Mouse (Mus musculus): ENCODE measurements around the gene Zdhhc20. TPM values are rescaled to one million over a fixed set of nuclear protein-coding genes. Genes with fewer than 3 reads are reported as not detected.

Gene Zdhhc20
- total RNA-seq, 1 experiment, result 22.7 TPM

GRCm38 (mm10) chr14:57835157-57835556 lies 54.9 kb downstream of the Zdhhc20 start:
- Histone ChIP-seq H3K36me3 (ENCODE audit: control insufficient read depth, insufficient read depth, low read length, poor library complexity, severe bottlenecking) (peaks cover 10% of the 10 kb centered on the region), H3K27ac (ENCODE audit: insufficient read depth, low read depth, low read length, poor library complexity, severe bottlenecking) (no peak overlapping the region), H3K4me3 (ENCODE audit: insufficient read depth in 1 of 2, low read depth in 1 of 2, low read length in 2 of 2, poor library complexity in 1 of 2, severe bottlenecking in 1 of 2) (no peak overlapping the region), H3K4me1 (ENCODE audit: control insufficient read depth in 2 of 2, insufficient read depth in 2 of 2, low read length in 2 of 2, poor library complexity in 1 of 2) (no peaks in the 10 kb centered on the region), H3K9ac (ENCODE audit: insufficient read depth, low read depth, low read length, poor library complexity, severe bottlenecking) (no peak overlapping the region), H3K9me3 (ENCODE audit: control insufficient read depth, insufficient read depth, low read depth, low read length) (no peaks in the 10 kb centered on the region)
- TF ChIP-seq HCFC1 (IDR thresholded peaks at IDR 0.05; ENCODE audit: borderline replicate concordance, insufficient read depth, low read length) (no peak), ZC3H11A (IDR thresholded peaks at IDR 0.05; ENCODE audit: borderline replicate concordance, low read depth, low read length) (no peak), MAFK (IDR thresholded peaks at IDR 0.05; ENCODE audit: insufficient read depth, low read depth, low read length) (no peak), CHD2 (IDR thresholded peaks at IDR 0.05; ENCODE audit: low read depth, low read length) (no peak), ZNF384 (IDR thresholded peaks at IDR 0.05; ENCODE audit: low read depth, low read length) (no peak)
- DNase-seq (ENCODE audit: low read depth, low spot score), result no peak
- in situ Hi-C loops (cut with MboI; ENCODE audit: low sequenced_read_pairs in 2 of 2, unreplicated experiment in 2 of 2), result no loop called here

GRCm38 (mm10) chr14:57833526-57833925 lies 56.5 kb downstream of the Zdhhc20 start:
- no peak overlapping the region for H3K9ac ChIP-seq (ENCODE audit: insufficient read depth, low read depth, low read length, poor library complexity, severe bottlenecking)
- H3K9me3 ChIP-seq (ENCODE audit: control insufficient read depth, insufficient read depth, low read depth, low read length), result no peaks in the 10 kb centered on the region
- TF ChIP-seq ZC3H11A (IDR thresholded peaks at IDR 0.05; ENCODE audit: borderline replicate concordance, low read depth, low read length) (no peak), HCFC1 (IDR thresholded peaks at IDR 0.05; ENCODE audit: borderline replicate concordance, insufficient read depth, low read length) (no peak), MAFK (IDR thresholded peaks at IDR 0.05; ENCODE audit: insufficient read depth, low read depth, low read length) (no peak)
- H3K4me1 ChIP-seq (ENCODE audit: control insufficient read depth in 2 of 2, insufficient read depth in 2 of 2, low read length in 2 of 2, poor library complexity in 1 of 2), result no peaks in the 10 kb centered on the region
- no peak for DNase-seq (ENCODE audit: low read depth, low spot score)
- peaks cover 8% of the 10 kb centered on the region for H3K36me3 ChIP-seq (ENCODE audit: control insufficient read depth, insufficient read depth, low read length, poor library complexity, severe bottlenecking)
- no peak overlapping the region for H3K27ac ChIP-seq (ENCODE audit: insufficient read depth, low read depth, low read length, poor library complexity, severe bottlenecking)
- in situ Hi-C loops (cut with MboI; ENCODE audit: low sequenced_read_pairs in 2 of 2, unreplicated experiment in 2 of 2), result no loop called here
- H3K4me3 ChIP-seq (ENCODE audit: insufficient read depth in 1 of 2, low read depth in 1 of 2, low read length in 2 of 2, poor library complexity in 1 of 2, severe bottlenecking in 1 of 2), result no peak overlapping the region

- H3K4me1 ChIP-seq (ENCODE audit: control insufficient read depth in 2 of 2, insufficient read depth in 2 of 2, low read length in 2 of 2, poor library complexity in 1 of 2), result peaks cover 3 to 8% of the 10 kb centered on the region in 2 experiments; a peak in 2 of 4 replicates
- H3K27ac ChIP-seq (ENCODE audit: insufficient read depth, low read depth, low read length, poor library complexity, severe bottlenecking), result no peak overlapping the region; the same call in 1 of the 2 replicates
- H3K36me3 ChIP-seq (ENCODE audit: control insufficient read depth, insufficient read depth, low read length, poor library complexity, severe bottlenecking), result peaks cover 2% of the 10 kb centered on the region; the same call in 1 of the 2 replicates
- H3K9me3 ChIP-seq (ENCODE audit: control insufficient read depth, insufficient read depth, low read depth, low read length), result no peaks in the 10 kb centered on the region
- no peak for DNase-seq (ENCODE audit: low read depth, low spot score)
- peak overlapping the region; percentile 92 to 99 for H3K4me3 ChIP-seq (ENCODE audit: insufficient read depth in 1 of 2, low read depth in 1 of 2, low read length in 2 of 2, poor library complexity in 1 of 2, severe bottlenecking in 1 of 2)
- in situ Hi-C loops (cut with MboI; ENCODE audit: low sequenced_read_pairs in 2 of 2, unreplicated experiment in 2 of 2), result no loop called here
- TF ChIP-seq MAFK (IDR thresholded peaks at IDR 0.05; ENCODE audit: insufficient read depth, low read depth, low read length) (no peak), CHD2 (IDR thresholded peaks at IDR 0.05; ENCODE audit: low read depth, low read length) (no peak), HCFC1 (IDR thresholded peaks at IDR 0.05; ENCODE audit: borderline replicate concordance, insufficient read depth, low read length) (no peak), ZNF384 (IDR thresholded peaks at IDR 0.05; ENCODE audit: low read depth, low read length) (no peak), ZC3H11A (IDR thresholded peaks at IDR 0.05; ENCODE audit: borderline replicate concordance, low read depth, low read length) (no peak)
- H3K9ac ChIP-seq (ENCODE audit: insufficient read depth, low read depth, low read length, poor library complexity, severe bottlenecking), result peak overlapping the region; percentile 99
Measured at GRCm38 (mm10) chr14:57827284-57827683, 62.8 kb downstream of the Zdhhc20 start.

GRCm38 (mm10) chr14:57825788-57826751 lies 64.0 kb downstream of the Zdhhc20 start, which contains the start of the genes Ska3 and Mrpl57:
Ska3 (minus strand) TSS chr14:57826185.
Mrpl57 (plus strand) TSS chr14:57826234.
- in situ Hi-C loops (cut with MboI; ENCODE audit: low sequenced_read_pairs in 2 of 2, unreplicated experiment in 2 of 2), result no loop called here
- no peak for TF ChIP-seq MAFK (IDR thresholded peaks at IDR 0.05; ENCODE audit: insufficient read depth, low read depth, low read length)
- TF ChIP-seq CHD2 (IDR thresholded peaks at IDR 0.05; ENCODE audit: low read depth, low read length), result peak; percentile 98
- H3K4me3 ChIP-seq (ENCODE audit: insufficient read depth in 1 of 2, low read depth in 1 of 2, low read length in 2 of 2, poor library complexity in 1 of 2, severe bottlenecking in 1 of 2), result peak within 1 kb of the TSS; percentile 92 to 99
- DNase-seq (ENCODE audit: low read depth, low spot score), result peak; percentile 92
- H3K9me3 ChIP-seq (ENCODE audit: control insufficient read depth, insufficient read depth, low read depth, low read length), result no peaks in the 10 kb centered on the region
- peaks cover 3 to 8% of the 10 kb centered on the region in 2 experiments; a peak in 2 of 4 replicates for H3K4me1 ChIP-seq (ENCODE audit: control insufficient read depth in 2 of 2, insufficient read depth in 2 of 2, low read length in 2 of 2, poor library complexity in 1 of 2)
- peak within 1 kb of the TSS; percentile 99 for H3K9ac ChIP-seq (ENCODE audit: insufficient read depth, low read depth, low read length, poor library complexity, severe bottlenecking)
- peaks cover 11% of the 10 kb centered on the region for H3K36me3 ChIP-seq (ENCODE audit: control insufficient read depth, insufficient read depth, low read length, poor library complexity, severe bottlenecking)
- peak within 1 kb of the TSS; percentile 91 for H3K27ac ChIP-seq (ENCODE audit: insufficient read depth, low read depth, low read length, poor library complexity, severe bottlenecking)
